Mouse (Mus musculus) ovary, postnatal 36 days (tissue): ENCODE results near the gene 1700113H08Rik.

Source experiments
- DNase-seq: peaks from one replicate; pipeline ENCODE4 v3.0.0; 2022; ENCODE audit warnings: low spot score, mixed read lengths

Gene 1700113H08Rik

GRCm38 (mm10) chr10:87209466-87209865 is 151.6 kb downstream of the 1700113H08Rik start:
- DNase-seq = no peak

GRCm38 (mm10) chr10:87211046-87211445 is 153.2 kb downstream of the 1700113H08Rik start:
- no peak for DNase-seq

DNA sequence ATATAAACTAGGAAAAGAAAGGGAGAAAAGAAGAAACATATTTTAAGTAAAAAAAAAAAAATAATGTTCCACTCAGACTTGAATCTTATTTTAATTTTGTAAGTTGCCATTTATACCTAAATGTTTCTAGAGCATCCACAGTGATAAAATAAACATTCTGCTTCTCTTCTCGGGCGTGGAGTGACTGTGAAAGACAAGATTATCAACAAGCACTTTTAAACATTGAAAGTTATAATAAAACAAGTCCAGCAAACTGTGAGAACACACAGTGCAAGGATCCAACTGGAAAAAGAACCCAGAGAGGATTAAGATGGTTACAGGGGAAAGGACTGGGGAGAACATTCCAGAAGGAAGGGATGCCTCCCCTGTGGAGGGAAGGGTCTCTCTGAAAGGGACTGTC is 155.0 kb downstream of the 1700113H08Rik start:
- no peak for DNase-seq

DNA sequence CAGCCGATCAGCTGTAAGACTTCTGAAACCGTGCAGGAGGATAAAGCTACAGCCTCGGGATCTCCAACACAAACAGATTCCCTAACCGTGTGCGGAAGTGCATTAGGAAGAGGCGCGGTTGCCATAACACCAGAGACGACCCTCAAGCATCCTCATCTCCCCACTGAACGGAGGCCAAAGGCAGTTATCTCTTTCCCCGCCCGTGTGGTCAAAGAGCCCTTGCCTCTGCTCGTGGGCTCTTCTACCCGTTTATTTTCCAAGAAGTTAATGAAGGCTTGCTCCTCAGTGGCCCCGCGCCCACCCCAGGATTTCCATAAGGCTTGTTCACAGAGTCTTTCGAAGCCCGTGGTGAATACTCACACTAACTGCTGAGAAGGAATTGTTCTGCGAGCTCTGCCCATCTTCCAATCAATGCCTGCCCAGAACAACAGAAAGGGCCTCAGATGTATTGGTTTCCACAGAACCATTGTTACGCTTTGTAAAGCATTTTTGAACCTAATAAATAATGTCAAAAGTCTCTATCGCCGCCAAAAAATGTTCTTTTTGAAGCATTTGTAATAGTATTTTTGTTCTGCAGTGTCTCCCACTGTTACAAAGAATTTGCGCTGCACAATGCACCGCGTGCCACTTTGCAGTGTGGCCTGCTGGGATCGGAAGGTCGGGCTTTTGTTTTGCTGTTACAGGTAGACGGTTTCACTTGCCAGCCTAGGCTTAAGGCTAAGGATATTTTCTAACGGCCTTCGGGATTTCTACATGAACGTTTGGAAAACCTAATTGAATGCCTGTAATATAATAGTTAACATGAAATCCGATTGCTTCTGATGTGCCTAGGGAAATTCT is 172.4 kb downstream of the 1700113H08Rik start:
- no peak for DNase-seq

- DNase-seq = no peak
Observed at GRCm38 (mm10) chr10:87239332-87240008, 181.6 kb downstream of the 1700113H08Rik start.

GRCm38 (mm10) chr10:87271724-87272123 is 213.9 kb downstream of the 1700113H08Rik start:
- no peak for DNase-seq

- DNase-seq = no peak
Observed at GRCm38 (mm10) chr10:87272133-87272622, 214.3 kb downstream of the 1700113H08Rik start.

DNA sequence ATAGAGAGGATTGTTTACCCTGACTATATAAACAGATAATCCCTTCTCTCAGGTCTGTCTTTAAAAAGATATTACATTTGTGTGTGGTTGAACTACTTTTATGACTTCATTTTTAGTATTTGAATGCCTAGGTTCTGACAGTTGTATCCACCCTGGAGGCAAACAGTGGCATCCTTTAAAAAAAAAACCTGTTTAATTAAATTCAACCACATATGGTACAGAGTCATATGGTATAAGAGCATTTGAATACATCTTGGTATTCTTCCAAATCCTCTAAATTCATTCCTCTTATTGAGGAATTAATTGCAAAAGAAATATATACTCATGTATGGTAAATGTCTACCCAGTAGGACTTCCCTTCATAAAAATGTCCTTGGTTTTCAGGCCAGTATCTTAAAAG is 217.2 kb downstream of the 1700113H08Rik start:
- no peak for DNase-seq
